Mouse (Mus musculus) lung, adult 2 months (tissue): Measurements from ENCODE around the gene Pak3. TPM values are rescaled to one million over a fixed set of nuclear protein-coding genes. Genes with fewer than 3 reads are reported as not detected.
"Not testable (repeated sequence)": the region's sequence is repeated elsewhere in the genome, so short reads cannot be mapped to it uniquely, and the experiment has no call there.

ENCODE experiments used
- DNase-seq: peaks from one replicate; pipeline ENCODE4 v3.0.0; 2022
- H3K4me1 ChIP-seq: fragments of 200-500 bp; 2 replicates; pipeline ENCODE4 v1.6.1; 2011; ENCODE audit warnings: low read length; ENCODE audit not compliant: control insufficient read depth, insufficient read depth
- H3K4me3 ChIP-seq: fragments of 200-500 bp; replicated peaks from 2 replicates; pipeline ENCODE3; 2011; ENCODE audit warnings: low read depth, mild to moderate bottlenecking, control low read depth, low read length; ENCODE audit errors: extremely low read depth
- CTCF ChIP-seq: fragments of 200-500 bp; IDR thresholded peaks from 2 replicates; pipeline ENCODE4 v1.5.1; 2011; ENCODE audit warnings: mild to moderate bottlenecking, low read length, control low read depth; ENCODE audit not compliant: insufficient read depth
- POLR2A ChIP-seq: fragments of 200-500 bp; IDR thresholded peaks from 2 replicates; pipeline ENCODE4 v1.6.1; 2011; ENCODE audit warnings: low read depth, mild to moderate bottlenecking, control low read depth, low read length, borderline replicate concordance; ENCODE audit errors: extremely low read depth
- WGBS: fragments of 180-500 bp; shearing (Covaris S2); methylation state at CpG from one replicate; pipeline ENCODE4 v1.1.7; 2018; 5-methylcytosine and 5-hydroxymethylcytosine counted together
- polyA plus RNA-seq: library from polyadenylated mRNA; depleted of rRNA; stranded (reverse); fragments of >200 nt; gene quantifications from 2 replicates; pipeline ENCODE4 v1.2.3, GENCODE M21; 2012; rRNA removed

Pak3 gene
- 0.09 and 0.17 TPM in 2 replicates for polyA plus RNA-seq

DNA sequence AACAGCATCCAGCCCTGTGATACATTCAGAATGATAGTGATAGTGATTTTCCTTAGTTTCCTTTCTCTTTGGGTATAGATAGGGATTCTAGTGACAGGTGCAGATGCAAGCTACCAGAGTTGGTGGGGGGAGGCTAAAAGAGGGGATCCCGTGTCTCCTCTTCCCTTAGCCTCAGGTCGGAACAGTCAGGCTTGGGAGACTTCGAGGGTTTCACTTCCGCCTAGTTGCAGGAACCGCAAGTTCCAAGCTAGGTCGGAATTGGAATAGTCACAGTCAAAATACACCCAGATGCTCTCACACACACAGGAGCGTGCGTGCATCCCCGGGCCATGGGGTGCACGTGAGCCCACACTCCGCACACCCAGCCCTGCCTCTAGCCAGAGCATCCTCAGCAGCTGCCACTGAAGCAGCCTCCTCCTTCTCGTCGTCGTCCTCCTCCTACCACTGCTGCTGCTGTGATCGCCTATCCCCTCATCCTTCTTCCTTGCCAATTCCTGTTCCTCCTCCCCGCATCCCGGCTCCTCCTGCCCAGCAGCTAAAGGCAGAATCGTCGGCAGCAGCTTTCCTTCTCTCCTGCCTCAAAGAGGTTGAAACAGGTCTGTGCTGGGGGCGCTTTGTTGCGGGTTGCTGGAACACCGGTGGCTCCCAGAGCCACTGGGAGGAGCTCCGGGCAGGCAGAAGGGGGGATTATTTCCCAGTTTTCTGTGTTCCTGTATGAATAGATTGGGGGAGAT is at the start of gene Pak3:
Gene Pak3 (plus strand): TSS at position 424 of the 734 bp plus-strand sequence.
- no peaks in the 10 kb centered on the region for H3K4me1 ChIP-seq
- TF ChIP-seq POLR2A (no peak), CTCF (no peak)
- no peak within 1 kb of the TSS for H3K4me3 ChIP-seq
- WGBS, result 19% methylated on average over 23 of the region's 23 CpGs
- DNase-seq, result no peak

DNA sequence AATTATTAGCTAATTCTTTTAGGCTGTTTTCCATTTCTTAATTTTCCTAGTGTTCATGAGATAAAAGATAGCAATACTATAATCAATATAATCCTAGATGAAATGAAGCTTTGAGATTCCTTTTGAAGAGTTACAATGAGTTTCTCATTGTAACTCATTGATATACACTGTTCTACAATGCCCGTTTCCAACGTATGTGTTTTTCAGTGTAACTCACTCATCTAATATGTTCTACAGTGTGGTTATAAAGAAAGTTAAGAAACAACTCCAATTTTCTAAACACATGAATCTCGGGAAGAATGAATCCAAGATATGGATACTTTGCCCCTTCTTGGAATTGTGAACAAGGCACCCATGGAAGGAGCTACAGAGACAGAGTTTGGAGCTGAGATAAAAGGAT is 35.5 kb upstream of the Pak3 start:
- Histone ChIP-seq H3K4me1 (no peaks in the 10 kb centered on the region), H3K4me3 (no peak overlapping the region)
- no peak for TF ChIP-seq CTCF
- TF ChIP-seq POLR2A, result no peak
- peak; percentile 88 for DNase-seq
- WGBS, result 73% methylated on average over 3 of the region's 3 CpGs

DNA sequence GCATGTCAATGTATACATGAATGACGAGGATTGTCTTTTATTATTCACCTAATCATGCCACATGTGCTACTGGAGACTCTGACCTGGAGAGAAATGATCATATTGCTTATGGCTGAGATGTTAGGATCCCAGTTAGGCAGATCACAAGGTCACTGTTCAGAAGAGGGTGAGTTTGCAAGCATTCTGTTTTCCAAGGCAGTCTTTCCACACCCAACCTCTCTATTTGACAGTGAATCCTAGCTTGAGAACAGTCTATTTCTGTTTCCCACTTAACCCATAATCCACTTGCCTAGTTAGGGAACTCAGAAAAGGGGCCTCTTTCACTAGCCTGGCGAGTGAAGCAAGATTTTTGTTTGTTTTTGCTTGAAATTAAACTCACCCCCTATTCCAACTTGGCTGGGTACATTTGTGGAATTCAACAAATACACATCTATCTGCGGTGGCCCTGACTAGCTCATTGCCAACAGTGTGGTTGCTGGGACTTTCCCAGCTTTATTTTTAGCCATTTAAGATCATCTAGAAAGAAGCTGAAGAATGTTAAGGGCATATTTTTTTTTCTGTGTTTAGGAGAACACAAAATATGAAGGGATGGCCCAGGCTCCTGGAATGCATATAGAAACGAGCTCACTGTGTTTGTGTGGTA is 17.2 kb upstream of the Pak3 start:
- TF ChIP-seq CTCF, result no peak
- Histone ChIP-seq H3K4me3 (no peak overlapping the region), H3K4me1 (no peaks in the 10 kb centered on the region)
- DNase-seq, result no peak
- 32% methylated on average over 4 of the region's 4 CpGs for WGBS

DNA sequence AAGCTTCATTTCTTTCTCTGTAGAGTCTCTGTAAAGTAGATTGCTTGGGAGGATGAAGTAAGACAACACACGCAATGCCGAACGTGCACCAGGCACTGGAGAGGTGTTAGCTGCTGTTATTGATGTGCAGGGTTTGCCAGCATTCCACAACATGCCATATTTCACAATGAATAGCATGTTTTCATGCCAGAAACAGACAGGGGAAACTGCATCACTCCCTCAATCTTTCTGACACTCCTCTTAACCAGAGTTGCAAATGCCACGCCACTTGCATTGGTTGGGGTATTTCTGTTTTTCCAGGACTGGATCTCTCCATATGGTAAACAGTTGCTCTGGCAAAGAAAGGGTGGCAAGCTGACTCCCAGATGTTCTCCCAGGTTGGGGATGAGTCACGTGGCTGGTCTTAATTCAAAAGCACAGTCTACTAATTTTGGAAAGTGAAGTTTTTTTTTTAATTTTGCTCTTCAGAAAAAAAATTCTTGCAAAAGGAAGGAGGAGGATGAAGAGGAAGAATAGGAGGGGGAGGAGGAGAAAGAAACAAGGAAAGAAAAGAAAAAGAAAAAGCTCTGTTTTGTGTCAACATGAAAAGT is 16.5 kb upstream of the Pak3 start:
- Histone ChIP-seq H3K4me3 (no peak overlapping the region), H3K4me1 (no peaks in the 10 kb centered on the region)
- TF ChIP-seq POLR2A (no peak), CTCF (no peak)
- DNase-seq, result no peak
- WGBS, result 58% methylated on average over 5 of the region's 5 CpGs

DNA sequence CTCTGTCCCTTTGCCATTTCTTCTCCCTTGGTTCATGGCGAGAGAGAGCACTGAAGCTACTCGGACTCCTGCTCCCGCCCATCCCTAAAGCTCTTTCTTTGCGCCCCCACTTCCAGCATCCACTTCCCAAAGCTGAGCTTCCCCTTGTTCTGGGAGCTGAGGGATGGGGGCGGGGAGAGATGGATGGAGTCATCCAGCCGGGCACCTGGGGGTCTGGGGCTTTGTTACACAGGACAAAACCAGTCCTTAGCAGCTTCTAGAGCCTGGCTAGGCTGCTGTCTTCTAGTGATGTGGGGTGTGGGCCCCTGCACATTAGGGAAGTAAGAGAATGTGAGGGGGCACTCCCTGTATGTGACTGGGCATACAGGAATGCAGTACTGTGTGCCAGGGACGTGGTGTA is 526 bp downstream of the Pak3 start:
- no peaks in the 10 kb centered on the region for H3K4me1 ChIP-seq
- 23% methylated on average over 7 of the region's 7 CpGs for WGBS
- H3K4me3 ChIP-seq, result no peak overlapping the region
- no peak for DNase-seq
- TF ChIP-seq POLR2A, result no peak
- TF ChIP-seq CTCF, result no peak

DNA sequence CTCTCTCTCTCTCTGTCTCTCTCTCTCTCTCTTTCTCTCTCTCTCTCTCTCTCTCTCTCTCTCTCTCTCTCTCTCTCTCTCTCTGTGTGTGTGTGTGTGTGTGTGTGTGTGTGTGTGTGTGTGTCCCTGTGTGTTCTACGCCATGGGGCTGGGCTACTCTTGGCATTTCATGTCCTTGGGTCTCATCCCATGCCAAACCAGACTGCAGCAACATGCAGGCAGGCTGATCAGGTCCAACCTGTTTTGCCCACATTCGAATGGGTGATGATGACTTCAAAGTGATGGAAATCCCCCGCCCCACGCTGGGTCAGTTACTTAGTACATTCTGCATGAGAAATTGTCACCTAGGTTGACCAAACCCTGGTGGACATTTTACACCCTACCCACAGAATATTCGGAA is 1.1 kb downstream of the Pak3 start:
- DNase-seq, H3K4me3 ChIP-seq, H3K4me1 ChIP-seq: not testable (repeated sequence)
- 62% methylated on average over 5 of the region's 5 CpGs for WGBS

DNA sequence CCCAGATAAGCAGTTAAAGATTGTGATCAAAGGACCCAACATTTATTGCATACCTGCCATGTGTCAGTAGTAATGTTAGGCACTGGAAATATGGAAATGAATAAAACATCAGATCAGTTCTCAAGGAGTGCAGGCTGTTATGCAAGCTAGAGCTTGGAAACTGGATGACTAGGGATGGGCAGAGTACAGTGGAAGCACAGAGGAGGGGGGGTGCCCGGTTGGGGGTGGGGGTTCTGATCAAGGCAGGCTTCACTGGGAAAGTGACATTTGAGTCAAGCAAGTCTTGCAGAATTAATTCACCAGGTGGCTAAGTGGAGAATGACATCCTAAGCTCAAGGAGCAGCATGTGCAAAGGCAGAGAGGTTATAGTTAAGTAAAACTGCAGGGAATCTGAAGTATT is 1.8 kb downstream of the Pak3 start:
- 59% methylated on average over 1 of the region's 1 CpGs for WGBS
- no peak overlapping the region for H3K4me3 ChIP-seq
- no peak for TF ChIP-seq POLR2A
- no peak for TF ChIP-seq CTCF
- DNase-seq, result no peak
- H3K4me1 ChIP-seq, result no peaks in the 10 kb centered on the region

DNA sequence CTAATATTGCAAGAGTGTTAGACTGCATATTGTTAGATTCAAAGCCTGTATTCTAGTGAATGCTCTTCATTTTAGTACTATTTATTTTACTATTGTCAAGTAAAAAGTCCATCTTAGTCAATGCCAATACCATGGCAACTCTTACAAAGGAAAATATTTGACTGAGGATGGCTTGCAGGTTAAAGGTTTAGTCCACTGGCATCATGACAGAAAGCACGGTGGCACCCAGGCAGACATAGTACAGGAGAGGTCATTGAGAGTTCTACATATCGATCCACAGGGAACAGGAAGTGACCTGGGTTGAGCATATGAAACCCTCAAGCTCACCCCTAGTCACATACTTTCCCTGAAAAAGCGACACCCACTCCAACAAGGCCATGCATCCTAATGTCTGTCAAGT is 13.9 kb downstream of the Pak3 start:
- Histone ChIP-seq H3K4me1 (no peaks in the 10 kb centered on the region), H3K4me3 (no peak overlapping the region)
- no peak for DNase-seq
- 69% methylated on average over 3 of the region's 3 CpGs for WGBS
- no peak for TF ChIP-seq POLR2A
- no peak for TF ChIP-seq CTCF

DNA sequence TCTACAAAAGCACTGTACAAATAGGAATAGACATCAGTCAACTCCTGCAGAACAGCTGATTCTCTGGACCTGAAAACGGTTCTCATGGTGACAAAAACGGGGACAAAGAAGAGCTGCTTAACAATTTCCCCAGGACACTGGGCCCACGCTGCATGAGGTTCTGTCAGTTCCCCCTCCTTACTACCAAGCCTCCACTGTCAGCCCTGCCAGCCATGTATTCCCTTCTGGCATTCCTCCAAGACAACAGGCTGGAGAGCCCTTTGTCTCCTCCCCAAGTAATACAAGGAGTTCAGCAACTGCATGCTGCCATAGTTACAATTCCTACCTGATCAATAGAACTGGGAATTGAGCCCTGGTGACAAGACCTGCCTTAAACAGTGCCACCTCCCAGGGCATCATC is 15.2 kb downstream of the Pak3 start:
- TF ChIP-seq CTCF (no peak), POLR2A (no peak)
- Histone ChIP-seq H3K4me1 (no peaks in the 10 kb centered on the region), H3K4me3 (no peak overlapping the region)
- DNase-seq, result no peak
- 77% methylated on average over 3 of the region's 3 CpGs for WGBS

DNA sequence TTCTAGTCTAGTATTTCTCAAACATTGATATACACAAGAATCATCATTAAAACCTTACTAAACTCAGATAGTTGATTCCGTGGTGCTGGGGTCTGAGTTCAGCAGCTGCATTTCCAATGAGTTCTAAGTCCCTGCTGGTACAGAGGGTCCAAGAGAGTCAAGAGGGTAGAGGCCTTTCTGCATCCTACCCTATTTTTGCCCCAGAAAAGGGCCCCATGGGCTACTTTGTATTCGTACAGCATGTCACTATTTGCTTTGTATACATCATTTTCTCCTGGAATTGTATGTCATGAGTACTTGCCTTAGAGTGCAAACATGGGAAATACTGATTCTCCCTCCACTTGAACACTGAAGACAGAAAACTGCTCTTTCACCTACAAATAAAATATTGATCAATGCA is 24.4 kb downstream of the Pak3 start:
- DNase-seq, result no peak
- WGBS, result 60% methylated on average over 2 of the region's 2 CpGs
- no peak overlapping the region for H3K4me3 ChIP-seq
- no peaks in the 10 kb centered on the region for H3K4me1 ChIP-seq
- TF ChIP-seq POLR2A (no peak), CTCF (no peak)
